17 mouse cellular contexts compared by ENCODE assay signal in the genomic region with DNA sequence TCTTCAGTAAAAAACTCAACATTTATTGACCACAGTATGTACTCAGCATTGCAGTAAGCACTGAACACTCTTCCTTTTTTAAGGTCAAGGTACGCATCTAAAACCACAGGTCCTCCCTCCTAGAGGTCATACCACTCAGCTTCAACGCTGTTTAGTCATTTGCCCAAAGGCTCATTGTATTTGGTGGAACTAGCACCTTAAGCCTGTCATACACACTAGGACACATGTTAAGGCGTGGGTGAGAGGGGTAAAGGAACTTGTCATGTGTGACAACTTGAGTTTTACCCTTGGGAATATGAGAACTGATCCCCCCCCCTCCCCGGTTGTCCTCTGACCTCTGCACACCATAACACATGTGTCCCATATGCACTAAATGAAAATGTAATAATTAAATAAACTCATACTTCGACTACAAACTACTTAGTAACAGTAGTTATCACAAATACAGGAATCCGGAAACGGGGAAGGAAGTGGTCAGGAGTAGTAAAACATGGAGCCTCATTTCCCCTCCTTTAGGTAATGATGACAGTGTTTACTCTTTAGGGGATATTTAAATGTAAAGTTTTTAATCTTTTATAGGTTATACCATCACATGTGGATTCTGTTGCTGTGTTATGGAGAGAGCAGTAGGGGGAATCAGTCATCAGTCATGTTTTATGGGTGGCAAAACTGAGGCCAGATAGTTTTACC. TPM values are rescaled to one million over a fixed set of nuclear protein-coding genes. Genes with fewer than 3 reads are reported as not detected.
DNase-seq lines count a peak whose midpoint lies in the region; TF ChIP-seq lines count a peak whose summit lies in the region.
"Had no signal": no experiment of that assay in that cellular context is flagged by ENCODE, and none has a peak within 500 bp of the region (broad histone marks: within the 10 kb centered on the region; RNA-seq: fewer than 3 reads in every experiment).

No protein-coding gene starts in this region.

- H3K4me3 ChIP-seq in CH12.LX (replicated peaks in 1 of 3; ENCODE audit: low read depth in 2 of 3, low read length in 2 of 3, poor library complexity in 1 of 3) = no peak overlapping the region
- no peak overlapping the region for H3K4me3 ChIP-seq in layer of hippocampus, adult 2 months
- H3K4me3 ChIP-seq: forebrain, embryonic 13.5 days; hindbrain, embryonic 12.5 days; intestine, embryonic 15.5 days had no signal

- TF ChIP-seq POLR2A in CH12.LX (IDR thresholded peaks at IDR 0.05; ENCODE audit: low read depth, low read length) = no peak

- H3K79me2 ChIP-seq in CH12.LX (replicated peaks; ENCODE audit: control insufficient read depth, extremely low read depth, insufficient read depth, poor library complexity, severe bottlenecking) = peaks cover 72% of the 10 kb centered on the region

- no peak for TF ChIP-seq EP300 in CH12.LX (IDR thresholded peaks at IDR 0.05; ENCODE audit: low read length)

- in situ Hi-C loops in CH12.LX (cut with MboI; ENCODE audit: low pct_ligation_motif_present, low pct_unique_long_range_greater_than_20kb, low sequenced_read_pairs) = loop anchor here (10.0 kb wide), 1 partner anchor 55 kb away; no protein-coding TSS in a partner anchor

- H3K36me3 ChIP-seq in CH12.LX (replicated peaks in 1 of 2; ENCODE audit: control insufficient read depth in 1 of 2, insufficient read depth in 1 of 2, low read length in 1 of 2) = peaks cover 50 to 76% of the 10 kb centered on the region in 2 experiments

- dilution Hi-C loops in CH12.LX (cut with MboI; ENCODE audit: extremely low pct_ligation_motif_present, extremely low pct_unique_long_range_greater_than_20kb, low sequenced_read_pairs) = no loop called here

- TF ChIP-seq RAD21 in CH12.LX (IDR thresholded peaks at IDR 0.05; ENCODE audit: low read depth, low read length) = no peak

- H3K9ac ChIP-seq in CH12.LX (ENCODE audit: insufficient read depth, low read depth) = no peak overlapping the region
- H3K9ac ChIP-seq: forebrain, embryonic 13.5 days; forebrain, postnatal 0 days; hindbrain, embryonic 12.5 days; intestine, embryonic 15.5 days had no signal

- no peak for TF ChIP-seq CTCF in CH12.LX (conservative IDR thresholded peaks at IDR 0.05 in 1 of 2, IDR thresholded peaks at IDR 0.05 in 1 of 2; ENCODE audit: low read depth in 2 of 2, low read length in 2 of 2)
- TF ChIP-seq CTCF in layer of hippocampus, adult 2 months (conservative IDR thresholded peaks at IDR 0.05) = no peak

- H3K9me3 ChIP-seq in CH12.LX (replicated peaks; ENCODE audit: low read length) = no peaks in the 10 kb centered on the region
- H3K9me3 ChIP-seq: forebrain, embryonic 13.5 days; hindbrain, embryonic 12.5 days; intestine, embryonic 15.5 days had no signal

- H3K4me1 ChIP-seq in CH12.LX (ENCODE audit: control insufficient read depth in 1 of 2, insufficient read depth in 2 of 2) = peaks cover 11 to 25% of the 10 kb centered on the region in 2 experiments
- H3K4me1 ChIP-seq: forebrain, embryonic 13.5 days; hindbrain, embryonic 12.5 days; intestine, embryonic 15.5 days had no signal

- peak; percentile 40 for DNase-seq in CD4-positive, CD25-positive, alpha-beta regulatory T cell, adult 2 months (ENCODE audit: low read depth, low spot score)
- no peak for DNase-seq in CH12.LX (ENCODE audit: extremely low read depth)
- peak; percentile 68 for DNase-seq in induced T-regulatory cell, adult 2 months (ENCODE audit: low read depth)
- no peak for DNase-seq in layer of hippocampus, adult 2 months (ENCODE audit: low spot score in 2 of 2)
- DNase-seq in ovary, adult 18-20 months (ENCODE audit: low spot score) = no peak
- no peak for DNase-seq in kidney, postnatal 14 days
- DNase-seq: adrenal gland, adult 8-10 months; cerebellum, adult 11 months; cerebellum, adult 9-10 months; cerebellum, postnatal 25 days; forebrain, postnatal 0 days; gastrocnemius, postnatal 14 days; heart, postnatal 10 days; heart, postnatal 4 days had no signal

- H3K27me3 ChIP-seq in CH12.LX (replicated peaks) = no peaks in the 10 kb centered on the region
- H3K27me3 ChIP-seq: forebrain, embryonic 13.5 days; hindbrain, embryonic 12.5 days; intestine, embryonic 15.5 days had no signal

- H3K4me2 ChIP-seq in CH12.LX (ENCODE audit: insufficient read depth, low read depth, poor library complexity, severe bottlenecking) = no peak overlapping the region
- H3K4me2 ChIP-seq: forebrain, embryonic 13.5 days; hindbrain, embryonic 12.5 days; intestine, embryonic 15.5 days had no signal

- no peak overlapping the region for H3K27ac ChIP-seq in CH12.LX (ENCODE audit: insufficient read depth, low read depth)
- no peak overlapping the region for H3K27ac ChIP-seq in layer of hippocampus, adult 2 months
- H3K27ac ChIP-seq: forebrain, embryonic 13.5 days; hindbrain, embryonic 12.5 days; intestine, embryonic 15.5 days had no signal

TF ChIP-seq in CH12.LX, 34 proteins besides CTCF, POLR2A, EP300 and RAD21:
- TF ChIP-seq ZC3H11A (IDR thresholded peaks at IDR 0.05; ENCODE audit: low read depth, low read length) (no peak), RCOR1 (conservative IDR thresholded peaks at IDR 0.05; ENCODE audit: low read depth, low read length) (no peak), ZNF384 (IDR thresholded peaks at IDR 0.05; ENCODE audit: low read depth, low read length) (no peak), POLR2AphosphoS2 (IDR thresholded peaks at IDR 0.05; ENCODE audit: low read depth, low read length) (0 out of 2 replicates have a peak, but pooled peaks have one; percentile 26)

RNA-seq across cellular contexts. Expression of a gene that starts 29.0 kb away (rescaled TPM):
- total RNA-seq in CH12.LX (2012; rRNA removed) (113 and 163 TPM in 2 replicates), CH12.LX (2014; rRNA removed) (415 and 493 TPM in 2 replicates)
- polyA plus RNA-seq in CH12.LX (2012; ENCODE audit: insufficient read length, low read depth) = 327 and 467 TPM in 2 replicates
- total RNA-seq in layer of hippocampus, adult 2 months (2021) = 100 to 1,000 TPM; 134 to 137 TPM

Comparison
In these comparisons a context has a peak if more than half of its experiments do, and no peak if none do; other contexts are left out.
1. DNase-seq: peak in CD4-positive, CD25-positive, alpha-beta regulatory T cell, adult 2 months (single experiment) and induced T-regulatory cell, adult 2 months (single experiment); none in CH12.LX (single experiment), layer of hippocampus, adult 2 months (0 of 2), ovary, adult 18-20 months (single experiment) and kidney, postnatal 14 days (single experiment).